Mouse (Mus musculus): ENCODE results near the gene Olfr1380. TPM values are rescaled to one million over a fixed set of nuclear protein-coding genes. Genes with fewer than 3 reads are reported as not detected.
"Not testable (repeated sequence)": the region's sequence is repeated elsewhere in the genome, so short reads cannot be mapped to it uniquely, and the experiment has no call there.

Olfr1380 gene
- polyA plus RNA-seq, 1 experiment from 2014 or later, result not detected

- not testable (repeated sequence) for H3K27ac ChIP-seq (ENCODE audit: low read depth, low read length); H3K4me1 ChIP-seq (replicated peaks; ENCODE audit: control insufficient read depth, insufficient read depth, low read length); H3K27me3 ChIP-seq (replicated peaks; ENCODE audit: control insufficient read depth, insufficient read depth, low read length); H3K36me3 ChIP-seq (ENCODE audit: control insufficient read depth, insufficient read depth); H3K9ac ChIP-seq (ENCODE audit: low read depth, low read length); H3K9me3 ChIP-seq (ENCODE audit: control insufficient read depth)
- 1% methylated on average over 49 of the region's 52 CpGs for WGBS
- Histone ChIP-seq H3K4me3 (ENCODE audit: low read depth, low read length) (peak overlapping the region; percentile 43), H3K4me2 (replicated peaks; ENCODE audit: low read depth) (peak overlapping the region; percentile 69)
- peak; percentile 23 for TF ChIP-seq CTCF (IDR thresholded peaks at IDR 0.05; ENCODE audit: low read depth)
- ATAC-seq, result peak; percentile 13; the same call in 1 of the 2 replicates
Measured at GRCm38 (mm10) chr11:49609868-49610824, 53.5 kb downstream of the Olfr1380 start.

DNA sequence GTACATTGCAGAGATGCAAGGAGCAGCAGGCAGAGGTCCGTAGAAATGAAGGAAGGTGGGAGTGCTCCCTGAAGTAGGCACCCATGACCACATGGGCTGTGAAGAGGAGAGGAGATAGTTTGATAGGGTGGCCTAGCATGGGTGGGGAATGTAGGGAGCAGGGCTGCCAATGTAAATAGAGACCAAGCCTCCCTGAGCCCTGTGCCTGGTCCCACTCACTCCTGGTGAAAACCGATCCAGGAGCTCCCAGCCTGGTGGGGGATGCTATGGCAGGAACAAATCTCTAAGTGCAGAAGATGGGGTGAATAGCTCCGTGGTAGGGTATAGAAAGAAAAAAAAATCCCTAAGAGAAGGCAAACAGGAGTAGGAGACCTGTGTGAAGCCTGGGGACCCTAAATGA, 54.7 kb downstream of the Olfr1380 start:
- 18% methylated on average over 3 of the region's 3 CpGs for WGBS
- not testable (repeated sequence) for H3K27ac ChIP-seq (ENCODE audit: low read depth, low read length); H3K27me3 ChIP-seq (replicated peaks; ENCODE audit: control insufficient read depth, insufficient read depth, low read length); H3K9me3 ChIP-seq (ENCODE audit: control insufficient read depth); H3K4me2 ChIP-seq (replicated peaks; ENCODE audit: low read depth); H3K36me3 ChIP-seq (ENCODE audit: control insufficient read depth, insufficient read depth); ATAC-seq; H3K9ac ChIP-seq (ENCODE audit: low read depth, low read length); H3K4me3 ChIP-seq (ENCODE audit: low read depth, low read length); H3K4me1 ChIP-seq (replicated peaks; ENCODE audit: control insufficient read depth, insufficient read depth, low read length)

GRCm38 (mm10) chr11:49612154-49612553, 55.5 kb downstream of the Olfr1380 start:
- Histone ChIP-seq H3K9me3 (ENCODE audit: control insufficient read depth) (no peaks in the 10 kb centered on the region), H3K4me3 (ENCODE audit: low read depth, low read length) (no peak overlapping the region), H3K9ac (ENCODE audit: low read depth, low read length) (no peak overlapping the region), H3K4me1 (replicated peaks; ENCODE audit: control insufficient read depth, insufficient read depth, low read length) (no peaks in the 10 kb centered on the region), H3K36me3 (ENCODE audit: control insufficient read depth, insufficient read depth) (no peaks in the 10 kb centered on the region), H3K27me3 (replicated peaks; ENCODE audit: control insufficient read depth, insufficient read depth, low read length) (0 out of 2 replicates have a peak, but pooled peaks cover 4% of the 10 kb centered on the region), H3K27ac (ENCODE audit: low read depth, low read length) (no peak overlapping the region), H3K4me2 (replicated peaks; ENCODE audit: low read depth) (no peak overlapping the region)
- no peak for TF ChIP-seq CTCF (IDR thresholded peaks at IDR 0.05; ENCODE audit: low read depth)
- no peak for ATAC-seq
- 48% methylated on average over 3 of the region's 3 CpGs for WGBS

DNA sequence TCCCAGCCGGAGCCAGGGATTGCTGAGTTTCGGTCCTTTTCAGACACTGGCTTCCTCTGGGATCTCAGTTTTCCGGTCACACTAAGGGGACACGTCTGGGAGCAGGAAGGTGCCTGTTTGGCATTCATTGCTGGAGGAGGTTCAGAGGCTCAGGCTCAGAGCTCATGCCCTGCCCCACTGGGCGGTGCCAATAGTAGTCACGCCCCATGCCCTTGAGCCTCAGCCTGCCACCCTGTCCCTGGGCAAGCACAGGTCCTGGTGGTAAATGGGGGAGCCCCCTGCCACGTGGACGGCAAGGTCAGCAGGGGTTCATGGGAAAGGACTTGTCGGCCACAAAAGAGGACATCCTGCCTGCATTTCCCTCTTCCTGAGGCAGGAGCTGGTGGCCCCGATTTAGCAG, 56.7 kb downstream of the Olfr1380 start:
- Histone ChIP-seq H3K4me3 (ENCODE audit: low read depth, low read length) (no peak overlapping the region), H3K4me2 (replicated peaks; ENCODE audit: low read depth) (no peak overlapping the region), H3K4me1 (replicated peaks; ENCODE audit: control insufficient read depth, insufficient read depth, low read length) (no peaks in the 10 kb centered on the region), H3K9me3 (ENCODE audit: control insufficient read depth) (no peaks in the 10 kb centered on the region), H3K27ac (ENCODE audit: low read depth, low read length) (no peak overlapping the region), H3K27me3 (replicated peaks; ENCODE audit: control insufficient read depth, insufficient read depth, low read length) (0 out of 2 replicates have a peak, but pooled peaks cover 4% of the 10 kb centered on the region), H3K9ac (ENCODE audit: low read depth, low read length) (no peak overlapping the region), H3K36me3 (ENCODE audit: control insufficient read depth, insufficient read depth) (no peaks in the 10 kb centered on the region)
- no peak for ATAC-seq
- WGBS, result 8% methylated on average over 10 of the region's 10 CpGs
- no peak for TF ChIP-seq CTCF (IDR thresholded peaks at IDR 0.05; ENCODE audit: low read depth)

Other genes starting within 250 kb of the Olfr1380 start
- gene Olfr1391, start 234.1 kb upstream of the Olfr1380 start, polyA plus RNA-seq (2015; fragmentation: Nextera tagmentation; extraction: Ambion mirVana), result not detected in 2 replicates
- gene Olfr1390, start 221.7 kb upstream of the Olfr1380 start, polyA plus RNA-seq (2015; fragmentation: Nextera tagmentation; extraction: Ambion mirVana), result not detected in 2 replicates
- gene Olfr1389, start 133.8 kb upstream of the Olfr1380 start, polyA plus RNA-seq (2015; fragmentation: Nextera tagmentation; extraction: Ambion mirVana), result not detected in 2 replicates
- gene Olfr1388, start 120.3 kb upstream of the Olfr1380 start, polyA plus RNA-seq (2015; fragmentation: Nextera tagmentation; extraction: Ambion mirVana), result 0.10 TPM in 2 replicates
- gene Olfr1387, start 101.5 kb upstream of the Olfr1380 start, polyA plus RNA-seq (2015; fragmentation: Nextera tagmentation; extraction: Ambion mirVana), result not detected in 2 replicates
- gene Olfr1386, start 91.8 kb upstream of the Olfr1380 start, polyA plus RNA-seq (2015; fragmentation: Nextera tagmentation; extraction: Ambion mirVana), result not detected in 2 replicates
- gene Olfr1385, start 67.8 kb upstream of the Olfr1380 start, polyA plus RNA-seq (2015; fragmentation: Nextera tagmentation; extraction: Ambion mirVana), result not detected in 2 replicates
- not detected in 2 replicates for gene Olfr1384, start 50.2 kb upstream of the Olfr1380 start, polyA plus RNA-seq (2015; fragmentation: Nextera tagmentation; extraction: Ambion mirVana)
- gene Olfr1383, start 37.2 kb upstream of the Olfr1380 start, polyA plus RNA-seq (2015; fragmentation: Nextera tagmentation; extraction: Ambion mirVana), result not detected in 2 replicates
- not detected in 2 replicates for gene Olfr1382, start 28.6 kb upstream of the Olfr1380 start, polyA plus RNA-seq (2015; fragmentation: Nextera tagmentation; extraction: Ambion mirVana)
- gene Olfr1381, start 13.4 kb upstream of the Olfr1380 start, polyA plus RNA-seq (2015; fragmentation: Nextera tagmentation; extraction: Ambion mirVana), result not detected in 2 replicates
- gene Flt4, start 52.4 kb downstream of the Olfr1380 start, polyA plus RNA-seq (2015; fragmentation: Nextera tagmentation; extraction: Ambion mirVana), result 3.9 and 4.0 TPM in 2 replicates
- gene Scgb3a1, start 106.7 kb downstream of the Olfr1380 start, polyA plus RNA-seq (2015; fragmentation: Nextera tagmentation; extraction: Ambion mirVana), result 3.2 and 4.4 TPM in 2 replicates
- gene Cnot6, start 155.8 kb downstream of the Olfr1380 start, polyA plus RNA-seq (2015; fragmentation: Nextera tagmentation; extraction: Ambion mirVana), result 27.2 and 31.3 TPM in 2 replicates
- gene Gfpt2, start 237.3 kb downstream of the Olfr1380 start, polyA plus RNA-seq (2015; fragmentation: Nextera tagmentation; extraction: Ambion mirVana), result 1.7 and 2.8 TPM in 2 replicates